Mouse (Mus musculus) lung, postnatal 0 days (tissue): ENCODE measurements around the gene N4bp2l1.

Experiments used
- CTCF ChIP-seq: IDR thresholded peaks from 2 replicates; pipeline ENCODE4 v1.5.1; 2016; ENCODE audit warnings: antibody characterized with exemption, mild to moderate bottlenecking
- EP300 ChIP-seq: IDR thresholded peaks from 2 replicates; pipeline ENCODE4 v1.6.1; 2016; ENCODE audit warnings: antibody characterized with exemption, mild to moderate bottlenecking, control low read depth

GRCm38 (mm10) chr5:150574885-150575284 lies 22.1 kb downstream of the N4bp2l1 start:
- TF ChIP-seq EP300: no peak
- TF ChIP-seq CTCF: no peak
